Mouse (Mus musculus): ENCODE data around the gene Parp6. TPM values are rescaled to one million over a fixed set of nuclear protein-coding genes. Genes with fewer than 3 reads are reported as not detected.

Gene Parp6
- 22.7 and 31.8 TPM in 2 replicates for polyA plus RNA-seq (2015; fragmentation: Nextera tagmentation; extraction: Ambion mirVana)

GRCm38 (mm10) chr9:59616622-59617306, at the start of gene Parp6:
Gene Parp6, plus strand, starts transcription at chr9:59617284.

GRCm38 (mm10) chr9:59577844-59578504, 39.1 kb upstream of the Parp6 start, which contains the start of gene Celf6:
Gene Celf6, plus strand, starts transcription at chr9:59577917.

GRCm38 (mm10) chr9:59655958-59656634, 39.0 kb downstream of the Parp6 start, which contains the start of gene Pkm:
Gene Pkm, plus strand, starts transcription at chr9:59656368.

GRCm38 (mm10) chr9:59679678-59680533, 62.8 kb downstream of the Parp6 start, which contains the start of gene Gramd2:
Gene Gramd2, plus strand, starts transcription at chr9:59680144.

Other genes starting within 250 kb of the Parp6 start
- gene Arih1, start 130.7 kb upstream of the Parp6 start, polyA plus RNA-seq (2015; fragmentation: Nextera tagmentation; extraction: Ambion mirVana), result 9.0 and 12.4 TPM in 2 replicates
- 93.0 and 107 TPM in 2 replicates for gene Hexa, start 77.7 kb upstream of the Parp6 start, polyA plus RNA-seq (2015; fragmentation: Nextera tagmentation; extraction: Ambion mirVana)
- gene Tmem202, start 77.4 kb upstream of the Parp6 start, polyA plus RNA-seq (2015; fragmentation: Nextera tagmentation; extraction: Ambion mirVana), result 2.8 and 4.2 TPM in 2 replicates
- 9.9 and 27.3 TPM in 2 replicates for gene Celf6, start 39.4 kb upstream of the Parp6 start, polyA plus RNA-seq (2015; fragmentation: Nextera tagmentation; extraction: Ambion mirVana)
- 359 and 553 TPM in 2 replicates for gene Pkm, start 39.1 kb downstream of the Parp6 start, polyA plus RNA-seq (2015; fragmentation: Nextera tagmentation; extraction: Ambion mirVana)
- 0.28 and 0.36 TPM in 2 replicates for gene Gramd2, start 62.9 kb downstream of the Parp6 start, polyA plus RNA-seq (2015; fragmentation: Nextera tagmentation; extraction: Ambion mirVana)
- gene Senp8, start 133.4 kb downstream of the Parp6 start, polyA plus RNA-seq (2015; fragmentation: Nextera tagmentation; extraction: Ambion mirVana), result 6.7 and 7.6 TPM in 2 replicates
- 6.0 and 6.6 TPM in 2 replicates for gene Myo9a, start 133.6 kb downstream of the Parp6 start, polyA plus RNA-seq (2015; fragmentation: Nextera tagmentation; extraction: Ambion mirVana)

Measured in adrenal gland, postnatal 0 days (tissue).